Mouse (Mus musculus) lung, postnatal 0 days (tissue): ENCODE results near the gene Ankmy1. TPM values are rescaled to one million over a fixed set of nuclear protein-coding genes. Genes with fewer than 3 reads are reported as not detected.
A peak's percentile ranks its signal among the peaks of the same experiment; 100 is the strongest.

Experiments
- ATAC-seq: fragments of 200-750 bp; cut with Nextera tagmentation; 2 replicates; pipeline ENCODE4 v1.8.0; 2017; ENCODE audit warnings: moderate library complexity
- DNase-seq: peaks from one replicate; pipeline ENCODE4 v3.0.0-alpha.2; 2016; ENCODE audit warnings: low spot score
- H3K27ac ChIP-seq: fragments of 300-500 bp; sonication (generic); 2 replicates; pipeline ENCODE4 v1.5.1; 2014; ENCODE audit warnings: antibody characterized with exemption, mild to moderate bottlenecking, low read length, mixed read lengths
- H3K27me3 ChIP-seq: fragments of 300-500 bp; sonication (generic); replicated peaks from 2 replicates; pipeline ENCODE4 v1.6.1; 2014; ENCODE audit warnings: low read length, mixed read lengths; ENCODE audit not compliant: insufficient read depth
- H3K36me3 ChIP-seq: fragments of 300-500 bp; sonication (generic); 2 replicates; pipeline ENCODE4 v1.6.1; 2014; ENCODE audit warnings: low read length, mixed read lengths; ENCODE audit not compliant: insufficient read depth
- H3K4me1 ChIP-seq: fragments of 300-500 bp; sonication (generic); 2 replicates; pipeline ENCODE4 v1.6.1; 2014; ENCODE audit warnings: antibody characterized with exemption, low read depth, low read length, mixed read lengths; ENCODE audit not compliant: insufficient read depth
- H3K4me2 ChIP-seq: fragments of 300-500 bp; sonication (generic); replicated peaks from 2 replicates; pipeline ENCODE4 v1.6.1; 2014; ENCODE audit warnings: low read depth, mild to moderate bottlenecking, low read length, moderate library complexity, mixed read lengths
- H3K4me3 ChIP-seq: fragments of 300-500 bp; sonication (generic); 2 replicates; pipeline ENCODE4 v1.5.1; 2014; ENCODE audit warnings: low read depth, low read length
- H3K9ac ChIP-seq: fragments of 300-500 bp; sonication (generic); replicated peaks from 2 replicates; pipeline ENCODE4 v1.6.1; 2014; ENCODE audit warnings: low read depth, mild to moderate bottlenecking
- H3K9me3 ChIP-seq: fragments of 300-500 bp; sonication (generic); 2 replicates; pipeline ENCODE4 v1.6.1; 2016; ENCODE audit warnings: low read length, mixed read lengths
- CTCF ChIP-seq: IDR thresholded peaks from 2 replicates; pipeline ENCODE4 v1.5.1; 2016; ENCODE audit warnings: antibody characterized with exemption, mild to moderate bottlenecking
- EP300 ChIP-seq: IDR thresholded peaks from 2 replicates; pipeline ENCODE4 v1.6.1; 2016; ENCODE audit warnings: antibody characterized with exemption, mild to moderate bottlenecking, control low read depth
- WGBS: fragments of 180-500 bp; shearing (Covaris S2); extraction: QIAGEN DNeasy Blood & Tissue Kit; methylation state at CpG from one replicate; pipeline ENCODE4 v1.1.7; 2014; 5-methylcytosine and 5-hydroxymethylcytosine counted together
- polyA plus RNA-seq: library from polyadenylated mRNA; unstranded; fragments of >200 nt; fragmentation: Nextera tagmentation; extraction: Ambion mirVana; gene quantifications from 2 replicates; pipeline ENCODE4 v1.2.1, GENCODE M21; 2015

Gene Ankmy1
- polyA plus RNA-seq, 1 experiment from 2014 or later = 0.57 TPM

- Histone ChIP-seq H3K4me2 (no peak overlapping the region), H3K9me3 (no peaks in the 10 kb centered on the region), H3K27me3 (no peaks in the 10 kb centered on the region), H3K4me1 (peaks cover 22% of the 10 kb centered on the region), H3K9ac (no peak overlapping the region), H3K27ac (no peak overlapping the region), H3K4me3 (no peak overlapping the region), H3K36me3 (no peaks in the 10 kb centered on the region)
- DNase-seq = no peak
- ATAC-seq = no peak
- TF ChIP-seq CTCF = peak; percentile 44
- no peak for TF ChIP-seq EP300
- WGBS = 63% methylated on average over 4 of the region's 4 CpGs
Measured at GRCm38 (mm10) chr1:92909068-92909467, 6.4 kb upstream of the Ankmy1 start.

- Histone ChIP-seq H3K4me1 (peaks cover 22% of the 10 kb centered on the region), H3K27ac (no peak overlapping the region), H3K36me3 (no peaks in the 10 kb centered on the region), H3K4me2 (no peak overlapping the region), H3K27me3 (no peaks in the 10 kb centered on the region), H3K9ac (no peak overlapping the region), H3K4me3 (no peak overlapping the region), H3K9me3 (no peaks in the 10 kb centered on the region)
- 99% methylated on average over 3 of the region's 3 CpGs for WGBS
- ATAC-seq = no peak
- TF ChIP-seq EP300 = no peak
- TF ChIP-seq CTCF = no peak
- DNase-seq = no peak
Measured at GRCm38 (mm10) chr1:92908664-92909063, 6.0 kb upstream of the Ankmy1 start.

- 39% methylated on average over 20 of the region's 20 CpGs for WGBS
- peak overlapping the region; percentile 70 for H3K4me3 ChIP-seq
- peak overlapping the region; percentile 59; the same call in 1 of the 2 replicates for H3K9ac ChIP-seq
- TF ChIP-seq CTCF = no peak
- TF ChIP-seq EP300 = no peak
- ATAC-seq (no peak), DNase-seq (no peak)
- no peaks in the 10 kb centered on the region for H3K9me3 ChIP-seq
- H3K36me3 ChIP-seq = no peaks in the 10 kb centered on the region
- peaks cover 22% of the 10 kb centered on the region for H3K4me1 ChIP-seq
- peak overlapping the region; percentile 94 for H3K27ac ChIP-seq
- peak overlapping the region; percentile 94 for H3K4me2 ChIP-seq
- no peaks in the 10 kb centered on the region for H3K27me3 ChIP-seq
Measured at GRCm38 (mm10) chr1:92907632-92908360, 5.1 kb upstream of the Ankmy1 start.

DNA sequence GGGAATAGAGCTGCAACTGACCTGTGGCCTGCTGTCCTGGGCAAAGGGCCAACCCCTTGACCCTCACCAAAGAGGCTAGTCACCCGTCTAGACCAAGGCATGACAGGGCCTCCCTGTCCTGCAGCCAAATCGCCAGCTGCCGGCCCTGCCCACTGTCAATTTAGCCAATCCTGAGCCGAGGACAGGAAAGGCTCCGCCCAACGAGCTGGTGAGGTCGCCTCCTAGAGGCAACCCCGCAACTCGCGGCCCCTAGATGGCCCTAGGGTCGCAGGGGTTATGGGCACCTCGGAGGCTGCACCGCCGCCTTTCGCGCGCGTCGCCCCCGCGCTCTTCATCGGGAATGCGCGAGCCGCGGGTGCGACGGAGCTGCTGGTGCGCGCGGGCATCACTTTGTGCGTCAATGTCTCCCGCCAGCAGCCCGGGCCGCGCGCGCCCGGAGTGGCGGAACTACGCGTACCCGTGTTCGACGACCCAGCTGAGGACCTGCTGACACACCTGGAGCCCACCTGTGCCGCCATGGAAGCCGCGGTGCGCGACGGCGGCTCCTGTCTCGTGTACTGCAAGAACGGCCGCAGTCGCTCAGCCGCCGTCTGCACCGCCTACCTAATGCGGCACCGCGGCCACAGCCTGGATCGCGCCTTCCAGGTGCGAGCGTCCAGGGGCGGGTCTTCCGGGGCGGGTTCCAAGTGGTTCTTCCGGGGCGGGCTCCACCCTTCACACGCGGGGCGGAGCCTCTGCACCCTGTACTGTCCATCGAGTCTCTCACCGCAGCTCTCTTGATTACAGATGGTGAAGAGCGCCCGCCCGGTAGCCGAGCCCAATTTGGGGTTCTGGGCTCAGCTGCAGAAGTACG lies 4.3 kb upstream of the Ankmy1 start, which contains the start of gene Dusp28:
TSS of gene Dusp28 (plus strand) at position 203 of the 853 bp plus-strand sequence.
- Histone ChIP-seq H3K36me3 (no peaks in the 10 kb centered on the region), H3K9me3 (no peaks in the 10 kb centered on the region), H3K27ac (peak within 1 kb of the TSS; percentile 94), H3K4me1 (peaks cover 19% of the 10 kb centered on the region), H3K27me3 (no peaks in the 10 kb centered on the region), H3K9ac (peak within 1 kb of the TSS; percentile 59), H3K4me2 (peak within 1 kb of the TSS; percentile 94), H3K4me3 (peak within 1 kb of the TSS; percentile 70)
- TF ChIP-seq CTCF = peak; percentile 74
- no peak for TF ChIP-seq EP300
- under 1% methylated on average over 64 of the region's 81 CpGs for WGBS
- DNase-seq = peak; percentile 97
- peak; percentile 88 for ATAC-seq

DNA sequence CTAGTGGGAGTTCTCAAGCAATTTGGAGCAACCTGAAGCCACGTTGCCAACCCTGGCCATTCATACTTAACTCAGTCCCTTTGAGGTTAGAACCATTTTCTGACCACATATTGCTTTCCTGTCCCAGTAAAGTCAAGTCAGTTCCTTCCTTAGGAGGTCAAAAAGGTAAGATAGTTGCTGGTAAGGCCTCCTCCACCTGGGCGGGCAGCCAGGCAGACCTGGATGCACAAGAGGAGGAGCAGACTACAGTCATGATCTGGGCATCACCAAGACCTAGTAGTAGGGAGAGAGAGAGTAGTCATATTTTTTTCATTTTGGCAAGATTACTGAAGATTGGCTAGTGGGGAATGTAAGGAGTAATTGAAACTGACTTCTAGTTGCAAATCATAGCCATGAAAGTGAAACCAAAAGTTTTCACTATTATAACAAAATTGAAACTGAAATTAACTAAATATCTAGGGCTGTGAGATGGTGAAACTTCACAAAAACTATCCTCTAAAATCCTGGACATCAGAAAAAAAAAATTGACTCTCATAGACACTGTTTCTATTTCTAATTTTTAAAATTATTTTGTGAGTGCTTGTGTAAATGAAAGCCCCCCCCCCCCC lies 3.1 kb upstream of the Ankmy1 start:
- Histone ChIP-seq H3K9me3 (no peaks in the 10 kb centered on the region), H3K36me3 (no peaks in the 10 kb centered on the region), H3K27ac (no peak overlapping the region), H3K4me3 (no peak overlapping the region), H3K4me1 (peaks cover 16% of the 10 kb centered on the region), H3K4me2 (no peak overlapping the region), H3K27me3 (no peaks in the 10 kb centered on the region), H3K9ac (no peak overlapping the region)
- ATAC-seq = no peak
- TF ChIP-seq CTCF = no peak
- TF ChIP-seq EP300 = no peak
- DNase-seq = peak; percentile 24
- WGBS = 79% methylated on average over 2 of the region's 2 CpGs

- no peak for ATAC-seq
- Histone ChIP-seq H3K9me3 (no peaks in the 10 kb centered on the region), H3K27me3 (no peaks in the 10 kb centered on the region), H3K36me3 (no peaks in the 10 kb centered on the region), H3K4me2 (no peak overlapping the region), H3K4me1 (peaks cover 6% of the 10 kb centered on the region; the same call in 1 of the 2 replicates), H3K27ac (no peak overlapping the region), H3K9ac (no peak overlapping the region), H3K4me3 (no peak overlapping the region)
- TF ChIP-seq EP300 (peak; percentile 50), CTCF (no peak)
- peak; percentile 77 for DNase-seq
- 58% methylated on average over 4 of the region's 4 CpGs for WGBS
Measured at GRCm38 (mm10) chr1:92903627-92904026, 921 bp upstream of the Ankmy1 start.
